Mouse (Mus musculus) heart, embryonic 10.5 days (tissue): ENCODE results near the gene Hes5. TPM values are rescaled to one million over a fixed set of nuclear protein-coding genes. Genes with fewer than 3 reads are reported as not detected.

Experiments
- DNase-seq: peaks from one replicate; pipeline ENCODE4 v3.0.0-alpha.2; 2017; ENCODE audit warnings: low spot score
- H3K27ac ChIP-seq: fragments of 300-500 bp; sonication (generic); 2 replicates; pipeline ENCODE4 v1.5.1; 2016; ENCODE audit warnings: mild to moderate bottlenecking
- H3K27me3 ChIP-seq: fragments of 300-500 bp; sonication (generic); 2 replicates; pipeline ENCODE4 v1.6.1; 2016; ENCODE audit warnings: mild to moderate bottlenecking; ENCODE audit not compliant: poor library complexity, insufficient read depth, severe bottlenecking
- H3K36me3 ChIP-seq: fragments of 300-500 bp; sonication (generic); 2 replicates; pipeline ENCODE4 v1.6.1; 2016; ENCODE audit warnings: mild to moderate bottlenecking, moderate library complexity
- H3K4me1 ChIP-seq: fragments of 300-500 bp; sonication (generic); 2 replicates; pipeline ENCODE4 v1.6.1; 2016; ENCODE audit warnings: mild to moderate bottlenecking
- H3K4me3 ChIP-seq: fragments of 300-500 bp; sonication (generic); 2 replicates; pipeline ENCODE4 v1.5.1; 2016; ENCODE audit warnings: mild to moderate bottlenecking, moderate library complexity
- H3K9me3 ChIP-seq: fragments of 300-500 bp; sonication (generic); 2 replicates; pipeline ENCODE4 v1.6.1; 2016; ENCODE audit warnings: mild to moderate bottlenecking, moderate library complexity
- whole genome bisulfite sequencing: fragments of 180-500 bp; shearing (Covaris S2); methylation state at CpG from one replicate; pipeline ENCODE4 v1.1.7; 2016; 5-methylcytosine and 5-hydroxymethylcytosine counted together
- polyA plus RNA-seq: library from polyadenylated mRNA; unstranded; fragments of >200 nt; fragmentation: Nextera tagmentation; extraction: Ambion mirVana; gene quantifications from 2 replicates; pipeline ENCODE4 v1.2.1, GENCODE M21; 2016

Hes5 gene
- polyA plus RNA-seq, 1 experiment from 2014 or later, result 0.26 TPM

DNA sequence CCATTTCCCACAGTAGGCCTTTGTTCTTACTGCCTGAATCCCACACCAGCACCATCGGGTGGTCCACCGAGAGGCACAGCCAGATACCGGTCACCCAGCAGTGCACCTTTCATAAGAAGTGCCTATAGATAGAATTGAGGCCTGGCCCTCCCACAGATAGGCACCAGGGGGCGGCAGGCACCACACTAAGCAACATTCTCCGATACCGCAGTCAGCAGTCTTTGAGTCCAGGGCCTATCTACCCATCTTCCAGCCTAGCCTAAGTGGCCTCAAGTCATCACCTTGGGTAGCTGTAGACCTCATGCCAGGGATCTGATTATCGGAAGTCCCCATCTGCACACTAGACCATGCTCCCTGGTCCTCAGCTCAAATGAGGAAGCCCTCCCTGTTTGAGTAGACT lies 20.8 kb downstream of the Hes5 start:
- WGBS, result 42% methylated on average over 7 of the region's 7 CpGs
- H3K27ac ChIP-seq, result no peak overlapping the region
- peaks cover 48% of the 10 kb centered on the region for H3K36me3 ChIP-seq
- H3K4me3 ChIP-seq, result no peak overlapping the region
- H3K4me1 ChIP-seq, result peaks cover 39% of the 10 kb centered on the region
- H3K27me3 ChIP-seq, result peaks cover 39% of the 10 kb centered on the region
- no peak for DNase-seq
- H3K9me3 ChIP-seq, result no peaks in the 10 kb centered on the region

DNA sequence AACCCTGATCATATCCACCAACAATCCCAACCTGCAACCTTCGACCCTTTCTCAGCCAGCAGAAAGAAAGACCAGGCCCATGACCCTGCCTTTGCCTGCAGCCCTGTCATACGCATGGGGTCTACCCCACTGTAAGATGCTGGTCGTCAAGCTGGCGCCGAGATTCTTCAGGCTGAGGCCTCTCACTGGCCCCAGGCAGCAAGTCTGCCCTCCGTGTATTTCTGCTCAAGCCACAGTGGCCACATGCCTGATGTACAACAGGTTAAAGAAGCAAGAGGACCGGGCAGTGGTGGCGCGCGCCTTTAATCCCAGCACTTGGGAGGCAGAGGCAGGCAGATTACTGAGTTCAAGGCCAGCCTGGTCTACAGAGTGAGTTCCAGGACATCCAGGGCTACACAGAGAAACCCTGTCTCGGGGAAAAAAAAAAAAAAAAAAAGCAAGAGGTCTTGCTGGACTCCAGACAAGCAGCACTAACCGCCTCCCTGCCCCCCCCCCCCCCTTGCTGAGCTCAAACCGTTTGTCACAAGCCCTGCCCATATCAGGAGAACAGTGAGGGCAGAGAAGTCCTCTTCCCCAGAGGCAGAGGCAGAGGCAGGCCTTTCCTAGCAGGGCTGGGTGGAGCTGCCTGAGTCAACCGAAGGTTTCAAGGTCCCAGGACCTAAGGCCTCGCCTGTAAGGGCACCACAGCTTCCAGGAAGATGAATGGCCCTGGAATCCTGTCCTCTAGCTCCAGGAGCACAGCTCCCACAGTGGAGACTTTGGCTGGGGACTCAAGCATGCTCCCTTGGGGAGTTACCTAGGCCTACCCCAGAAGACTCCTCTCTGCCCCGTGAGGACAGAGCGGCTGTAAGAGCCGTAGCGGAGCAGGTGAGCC lies 21.8 kb downstream of the Hes5 start:
- Histone ChIP-seq H3K4me3 (no peak overlapping the region), H3K36me3 (peaks cover 38% of the 10 kb centered on the region), H3K9me3 (no peaks in the 10 kb centered on the region), H3K27ac (no peak overlapping the region), H3K27me3 (peaks cover 49% of the 10 kb centered on the region), H3K4me1 (peaks cover 49% of the 10 kb centered on the region)
- no peak for DNase-seq
- 75% methylated on average over 19 of the region's 19 CpGs for WGBS

DNA sequence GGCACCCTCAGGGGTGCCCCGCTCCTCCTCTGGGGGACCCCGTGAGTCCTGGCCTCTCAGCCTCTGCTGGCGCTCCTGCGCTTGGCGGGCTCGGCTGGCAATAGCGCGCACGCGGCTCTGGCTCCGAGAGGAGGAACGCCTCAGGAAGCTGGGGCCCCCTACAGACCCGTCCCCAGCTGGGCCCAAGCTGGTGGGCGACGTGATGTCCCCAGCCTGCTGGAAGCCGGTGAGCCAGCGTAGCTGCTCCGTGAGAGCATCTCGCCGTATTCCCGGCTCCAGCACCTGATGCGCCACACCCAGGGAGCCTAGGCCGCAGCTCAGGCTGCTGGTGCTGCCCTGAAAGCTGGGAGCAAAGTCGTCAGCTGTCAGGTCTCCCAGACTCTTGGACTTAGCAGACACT lies 23.0 kb downstream of the Hes5 start:
- Histone ChIP-seq H3K4me3 (peak overlapping the region; percentile 31; the same call in 1 of the 2 replicates), H3K27ac (no peak overlapping the region), H3K36me3 (peaks cover 26% of the 10 kb centered on the region), H3K4me1 (peaks cover 51% of the 10 kb centered on the region), H3K27me3 (peaks cover 58% of the 10 kb centered on the region), H3K9me3 (no peaks in the 10 kb centered on the region)
- 21% methylated on average over 24 of the region's 24 CpGs for WGBS
- DNase-seq, result no peak

DNA sequence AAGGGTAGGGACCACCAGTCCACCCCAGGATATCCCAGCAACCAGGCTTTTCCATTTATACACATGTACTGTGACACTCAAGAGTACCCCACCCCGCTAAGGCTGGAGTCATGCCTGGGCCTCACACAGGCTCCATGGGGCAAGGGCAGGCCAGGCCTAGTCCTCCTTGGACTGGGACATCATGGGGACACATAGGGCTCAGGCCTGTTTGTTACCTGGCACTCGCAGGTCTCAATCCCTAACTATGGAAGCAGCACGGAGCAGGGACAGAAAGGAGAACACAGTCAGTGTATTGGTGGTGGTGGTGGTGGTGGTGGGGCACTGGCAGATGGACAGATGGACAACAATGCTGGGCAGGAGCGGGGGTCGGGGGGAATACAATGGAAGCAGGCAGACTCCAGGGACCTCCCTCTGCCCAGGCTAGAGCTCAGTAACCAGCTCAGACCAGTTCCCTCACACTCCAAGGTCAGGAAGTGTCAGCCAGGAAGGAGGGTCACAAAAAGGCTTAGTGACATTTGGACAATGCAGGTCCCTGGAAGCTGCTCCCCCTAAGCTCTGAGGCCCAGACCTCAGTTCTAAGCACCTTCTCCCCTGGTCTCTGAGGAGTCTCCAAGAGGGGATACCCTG lies 24.5 kb downstream of the Hes5 start:
- no peak overlapping the region for H3K27ac ChIP-seq
- H3K27me3 ChIP-seq, result peaks cover 67% of the 10 kb centered on the region
- no peak overlapping the region for H3K4me3 ChIP-seq
- no peak for DNase-seq
- H3K4me1 ChIP-seq, result peaks cover 55% of the 10 kb centered on the region
- WGBS, result 80% methylated on average over 5 of the region's 5 CpGs
- peaks cover 11% of the 10 kb centered on the region for H3K36me3 ChIP-seq
- no peaks in the 10 kb centered on the region for H3K9me3 ChIP-seq

- peaks cover 55% of the 10 kb centered on the region for H3K4me1 ChIP-seq
- H3K27me3 ChIP-seq, result peaks cover 75% of the 10 kb centered on the region
- H3K4me3 ChIP-seq, result peak overlapping the region; percentile 35
- WGBS, result 18% methylated on average over 17 of the region's 17 CpGs
- peak overlapping the region; percentile 53 for H3K27ac ChIP-seq
- no peak for DNase-seq
- peaks cover 3% of the 10 kb centered on the region; the same call in 1 of the 2 replicates for H3K36me3 ChIP-seq
- no peaks in the 10 kb centered on the region for H3K9me3 ChIP-seq
Measured at GRCm38 (mm10) chr4:154986096-154986495, 25.4 kb downstream of the Hes5 start.

- H3K9me3 ChIP-seq, result no peaks in the 10 kb centered on the region
- peaks cover 51% of the 10 kb centered on the region for H3K4me1 ChIP-seq
- 76% methylated on average over 15 of the region's 15 CpGs for WGBS
- peak overlapping the region; percentile 53 for H3K27ac ChIP-seq
- no peak for DNase-seq
- H3K36me3 ChIP-seq, result no peaks in the 10 kb centered on the region
- peaks cover 80% of the 10 kb centered on the region for H3K27me3 ChIP-seq
- no peak overlapping the region for H3K4me3 ChIP-seq
Measured at GRCm38 (mm10) chr4:154986750-154987149, 26.0 kb downstream of the Hes5 start.

DNA sequence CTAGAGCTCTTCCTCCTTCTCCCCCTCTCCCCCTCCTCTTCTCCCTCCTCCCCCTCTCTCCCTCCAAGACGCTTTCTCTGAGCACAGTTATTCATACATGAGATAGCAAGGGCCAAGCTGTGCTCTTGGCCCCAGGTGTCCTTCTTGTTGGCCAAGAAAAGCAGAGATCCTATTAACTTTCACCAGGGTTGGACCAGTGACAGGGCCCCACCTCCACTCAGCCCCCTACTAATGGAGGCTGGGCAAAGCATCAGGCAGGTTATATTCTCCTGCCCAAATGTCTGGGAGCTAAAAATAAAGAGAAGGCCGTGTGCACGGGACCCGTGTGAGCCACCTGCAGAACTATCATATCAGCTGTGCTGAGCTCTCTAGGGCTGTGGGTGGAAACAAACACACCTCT lies 34.2 kb downstream of the Hes5 start:
- DNase-seq, result no peak
- WGBS, result 66% methylated on average over 4 of the region's 4 CpGs
- no peaks in the 10 kb centered on the region for H3K9me3 ChIP-seq
- H3K27me3 ChIP-seq, result peaks cover 48% of the 10 kb centered on the region
- no peak overlapping the region for H3K4me3 ChIP-seq
- H3K36me3 ChIP-seq, result no peaks in the 10 kb centered on the region
- H3K27ac ChIP-seq, result no peak overlapping the region
- peaks cover 22% of the 10 kb centered on the region for H3K4me1 ChIP-seq

GRCm38 (mm10) chr4:154996572-154997154 lies 35.9 kb downstream of the Hes5 start:
- Histone ChIP-seq H3K27ac (no peak overlapping the region), H3K4me1 (peaks cover 26% of the 10 kb centered on the region), H3K27me3 (peaks cover 39% of the 10 kb centered on the region), H3K9me3 (no peaks in the 10 kb centered on the region), H3K36me3 (no peaks in the 10 kb centered on the region), H3K4me3 (no peak overlapping the region)
- 47% methylated on average over 8 of the region's 8 CpGs for WGBS
- no peak for DNase-seq

DNA sequence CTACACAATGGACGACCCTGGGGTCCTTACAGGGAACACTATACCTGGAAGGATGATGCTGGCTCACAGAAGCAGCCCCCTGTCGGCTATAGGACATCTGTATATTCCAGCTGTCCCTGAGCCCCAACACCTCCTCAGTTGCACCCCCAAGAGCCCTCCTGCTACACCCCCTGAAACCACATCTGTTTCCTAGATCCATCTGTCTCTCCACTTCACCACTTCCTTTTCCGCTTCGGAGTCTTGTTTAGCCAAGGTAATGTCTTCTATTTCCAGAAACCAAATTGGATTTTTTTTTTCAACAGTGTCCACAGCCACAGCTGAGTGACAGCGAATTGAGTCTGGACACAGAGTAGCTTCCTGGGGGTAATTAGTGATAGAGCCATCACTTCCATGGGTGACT lies 38.7 kb downstream of the Hes5 start:
- no peaks in the 10 kb centered on the region for H3K36me3 ChIP-seq
- DNase-seq, result no peak
- WGBS, result 79% methylated on average over 5 of the region's 5 CpGs
- H3K9me3 ChIP-seq, result no peaks in the 10 kb centered on the region
- no peak overlapping the region for H3K4me3 ChIP-seq
- H3K4me1 ChIP-seq, result peaks cover 23% of the 10 kb centered on the region; the same call in 1 of the 2 replicates
- H3K27ac ChIP-seq, result no peak overlapping the region
- peaks cover 29% of the 10 kb centered on the region for H3K27me3 ChIP-seq

GRCm38 (mm10) chr4:155005278-155005677 lies 44.6 kb downstream of the Hes5 start:
- no peak for DNase-seq
- WGBS, result 93% methylated on average over 3 of the region's 3 CpGs
- no peak overlapping the region for H3K4me3 ChIP-seq
- no peak overlapping the region for H3K27ac ChIP-seq
- H3K27me3 ChIP-seq, result peaks cover 37% of the 10 kb centered on the region
- peaks cover 1% of the 10 kb centered on the region; the same call in 1 of the 2 replicates for H3K4me1 ChIP-seq
- H3K9me3 ChIP-seq, result no peaks in the 10 kb centered on the region
- no peaks in the 10 kb centered on the region for H3K36me3 ChIP-seq

DNA sequence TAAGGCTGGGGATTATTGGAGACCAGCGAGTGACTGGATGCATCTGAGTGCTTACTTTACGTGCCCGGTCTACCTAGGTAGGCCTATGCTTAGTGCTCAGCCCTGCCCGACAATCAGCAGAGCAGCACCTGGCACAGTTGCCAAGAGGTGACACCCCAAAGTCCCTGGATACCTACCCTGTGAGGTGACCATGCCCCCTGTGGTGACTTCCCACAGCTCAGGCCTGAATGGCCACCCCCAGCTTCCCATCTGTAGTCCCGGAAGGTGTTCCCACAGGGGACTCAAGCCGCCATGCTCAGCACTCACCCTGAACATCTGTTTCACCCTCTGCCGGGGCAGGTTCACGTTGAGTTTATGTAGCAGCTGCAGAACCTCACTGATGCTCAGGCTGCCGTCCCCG lies 45.6 kb downstream of the Hes5 start:
- Histone ChIP-seq H3K4me3 (no peak overlapping the region), H3K4me1 (no peaks in the 10 kb centered on the region; the same call in 1 of the 2 replicates), H3K36me3 (no peaks in the 10 kb centered on the region), H3K27ac (no peak overlapping the region), H3K9me3 (no peaks in the 10 kb centered on the region), H3K27me3 (peaks cover 41% of the 10 kb centered on the region)
- no peak for DNase-seq
- 61% methylated on average over 10 of the region's 10 CpGs for WGBS

GRCm38 (mm10) chr4:155007641-155008040 lies 46.9 kb downstream of the Hes5 start:
- WGBS, result 81% methylated on average over 3 of the region's 3 CpGs
- Histone ChIP-seq H3K36me3 (no peaks in the 10 kb centered on the region), H3K4me3 (no peak overlapping the region), H3K27me3 (peaks cover 46% of the 10 kb centered on the region), H3K27ac (no peak overlapping the region), H3K9me3 (no peaks in the 10 kb centered on the region), H3K4me1 (no peaks in the 10 kb centered on the region; the same call in 1 of the 2 replicates)
- DNase-seq, result no peak

DNA sequence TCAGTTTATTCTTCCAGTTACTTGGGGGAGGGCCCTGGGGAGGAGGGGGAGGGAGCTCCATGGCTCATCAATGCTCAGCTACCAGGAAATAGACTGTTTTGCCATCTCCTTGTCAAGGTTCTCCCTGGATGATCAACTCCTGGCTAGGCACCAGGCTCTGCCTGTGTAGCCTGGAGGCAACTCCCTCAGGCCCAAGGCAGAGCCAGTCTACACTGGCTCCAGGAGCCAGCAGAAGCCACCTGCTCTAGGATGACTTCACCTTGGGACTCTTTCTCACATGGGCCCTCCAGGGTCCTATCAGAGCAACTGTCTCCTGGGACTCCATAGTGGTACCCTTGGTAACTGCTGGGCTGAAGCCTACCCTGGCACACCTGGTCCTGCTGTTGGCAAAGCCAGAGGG lies 47.4 kb downstream of the Hes5 start:
- Histone ChIP-seq H3K27me3 (peaks cover 46% of the 10 kb centered on the region), H3K4me1 (no peaks in the 10 kb centered on the region; the same call in 1 of the 2 replicates), H3K36me3 (no peaks in the 10 kb centered on the region), H3K9me3 (no peaks in the 10 kb centered on the region), H3K4me3 (no peak overlapping the region), H3K27ac (no peak overlapping the region)
- no peak for DNase-seq
